Mouse (Mus musculus): ENCODE measurements at regions not wholly inside any gene's neighbourhood (a gene's known extent, or its start where the extent isn't known, plus 50 kb on each side); places are given as distances from the start of the nearest gene placed in this dataset.

GRCm38 (mm10) chr13:71075916-71076315, 234.3 kb upstream of the Adamts16 start:
- TF ChIP-seq CTCF (IDR thresholded peaks at IDR 0.05) (no peak), POLR2A (IDR thresholded peaks at IDR 0.05; ENCODE audit: insufficient read depth, low read depth, low read length) (no peak)

All from heart, adult 2 months (tissue).